ENCODE assay signal across 19 mouse cellular contexts in the genomic region with DNA sequence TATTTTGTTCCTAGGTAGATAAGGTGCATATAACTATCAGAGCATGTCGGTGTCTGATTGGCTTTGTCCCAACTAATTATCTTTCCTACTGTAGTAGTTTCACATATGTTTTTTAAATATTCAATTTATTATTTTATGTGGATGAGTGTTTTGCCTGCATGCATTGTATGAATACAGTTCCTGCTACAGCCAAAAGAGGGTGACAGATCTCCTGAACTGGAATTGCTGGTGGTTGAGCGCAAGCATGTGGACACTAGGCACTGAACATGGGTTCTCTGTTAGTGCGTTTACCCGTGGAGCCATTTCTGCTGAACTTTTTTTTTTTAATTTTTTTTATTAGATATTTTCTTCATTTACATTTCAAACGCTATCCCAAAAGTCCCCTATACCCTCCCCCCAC.
DNase-seq lines count a peak whose midpoint lies in the region; ATAC-seq and TF ChIP-seq lines count a peak whose summit lies in the region.
"Had no signal": no experiment of that assay in that cellular context is flagged by ENCODE, and none has a peak within 500 bp of the region (broad histone marks: within the 10 kb centered on the region; RNA-seq: fewer than 3 reads in every experiment).

No protein-coding gene starts in this region.

- TF ChIP-seq CTCF in gastrocnemius, adult 2 months (IDR thresholded peaks at IDR 0.05): peak; percentile 11; the same call in 1 of the 2 replicates
- peak; percentile 20; the same call in 1 of the 2 replicates for TF ChIP-seq CTCF in kidney, postnatal 0 days (IDR thresholded peaks at IDR 0.05; ENCODE audit: low read depth)
- peak; percentile 32; the same call in 1 of the 2 replicates for TF ChIP-seq CTCF in liver, postnatal 0 days (IDR thresholded peaks at IDR 0.05; ENCODE audit: low read depth)

- no peak overlapping the region for H3K4me2 ChIP-seq in kidney, postnatal 0 days (ENCODE audit: low read length)
- no peak overlapping the region for H3K4me2 ChIP-seq in liver, postnatal 0 days (ENCODE audit: low read depth, low read length)
- H3K4me2 ChIP-seq in liver, embryonic 11.5 days: no peak overlapping the region
- H3K4me2 ChIP-seq: forebrain, embryonic 13.5 days; heart, embryonic 13.5 days; hindbrain, embryonic 12.5 days had no signal

- no peaks in the 10 kb centered on the region for H3K36me3 ChIP-seq in kidney, postnatal 0 days (ENCODE audit: insufficient read depth, low read length)
- H3K36me3 ChIP-seq in liver, postnatal 0 days (replicated peaks; ENCODE audit: insufficient read depth, low read length): no peaks in the 10 kb centered on the region
- no peaks in the 10 kb centered on the region for H3K36me3 ChIP-seq in liver, embryonic 11.5 days (ENCODE audit: control insufficient read depth, insufficient read depth, low read length)
- H3K36me3 ChIP-seq in splenic B cell, adult 2 months (ENCODE audit: control insufficient read depth, insufficient read depth, low read length, poor library complexity, severe bottlenecking): no peaks in the 10 kb centered on the region
- H3K36me3 ChIP-seq: embryonic facial prominence, embryonic 10.5 days; heart, embryonic 13.5 days; hindbrain, embryonic 12.5 days had no signal

- no peak for DNase-seq in gastrocnemius, adult 2 months
- no peak for DNase-seq in gastrocnemius, postnatal 14 days
- no peak for DNase-seq in kidney, postnatal 0 days (ENCODE audit: low spot score)
- no peak for DNase-seq in kidney, postnatal 14 days
- no peak for DNase-seq in liver, postnatal 0 days
- DNase-seq in liver, embryonic 11.5 days (ENCODE audit: low spot score): no peak
- peak; percentile 15 for DNase-seq in splenic B cell, adult 2 months (ENCODE audit: low read depth, low spot score)
- DNase-seq: adrenal gland, adult 8-10 months; adrenal gland, postnatal 36 days; cerebellum, adult 2 months; cerebellum, postnatal 10 days; forebrain, postnatal 0 days; heart, postnatal 4 days had no signal

- TF ChIP-seq EP300 in liver, postnatal 0 days (IDR thresholded peaks at IDR 0.05; ENCODE audit: low read depth): no peak

- no peaks in the 10 kb centered on the region for H3K27me3 ChIP-seq in kidney, postnatal 0 days (ENCODE audit: insufficient read depth, low read length)
- no peaks in the 10 kb centered on the region for H3K27me3 ChIP-seq in liver, postnatal 0 days (ENCODE audit: insufficient read depth, low read length)
- H3K27me3 ChIP-seq in liver, embryonic 11.5 days (replicated peaks; ENCODE audit: control insufficient read depth, insufficient read depth, low read length): no peaks in the 10 kb centered on the region
- no peaks in the 10 kb centered on the region for H3K27me3 ChIP-seq in splenic B cell, adult 2 months (ENCODE audit: control insufficient read depth, insufficient read depth, low read length, poor library complexity, severe bottlenecking)
- H3K27me3 ChIP-seq: forebrain, embryonic 13.5 days; heart, embryonic 13.5 days; hindbrain, embryonic 12.5 days had no signal

- intact Hi-C loops in gastrocnemius, adult 2 months (cut with DNase I): no loop called here
- intact Hi-C loops in gastrocnemius, postnatal 14 days (cut with DNase I; ENCODE audit: low total_unique reads): no loop called here

- H3K9ac ChIP-seq in kidney, postnatal 0 days (ENCODE audit: low read depth, low read length): no peak overlapping the region
- H3K9ac ChIP-seq in liver, postnatal 0 days (replicated peaks): no peak overlapping the region
- H3K9ac ChIP-seq in liver, embryonic 11.5 days (ENCODE audit: low read depth, low read length): no peak overlapping the region
- H3K9ac ChIP-seq: forebrain, embryonic 13.5 days; forebrain, postnatal 0 days; heart, embryonic 13.5 days; hindbrain, embryonic 12.5 days had no signal

- 94% methylated on average over 5 of the region's 5 CpGs for WGBS in kidney, postnatal 0 days
- 80% methylated on average over 5 of the region's 5 CpGs for WGBS in liver, postnatal 0 days (ENCODE audit: insufficient replicate concordance)
- 87% methylated on average over 5 of the region's 5 CpGs for WGBS in liver, embryonic 11.5 days

- no peak for ATAC-seq in kidney, postnatal 0 days (replicated peaks; ENCODE audit: low FRiP score, low read depth)
- no peak for ATAC-seq in liver, postnatal 0 days
- no peak for ATAC-seq in liver, embryonic 11.5 days (replicated peaks; ENCODE audit: low FRiP score)
- ATAC-seq in inflammation-experienced regulatory T-cells, adult 6 months: no peak
- ATAC-seq: forebrain, embryonic 13.5 days; forebrain, postnatal 0 days; hindbrain, embryonic 16.5 days had no signal

- no peak overlapping the region for H3K27ac ChIP-seq in gastrocnemius, adult 2 months
- no peak overlapping the region for H3K27ac ChIP-seq in kidney, postnatal 0 days
- H3K27ac ChIP-seq in liver, postnatal 0 days (ENCODE audit: low read depth): no peak overlapping the region
- no peak overlapping the region for H3K27ac ChIP-seq in liver, embryonic 11.5 days (ENCODE audit: low read depth, low read length)
- H3K27ac ChIP-seq: embryonic facial prominence, embryonic 10.5 days; forebrain, embryonic 13.5 days; heart, embryonic 13.5 days; hindbrain, embryonic 12.5 days had no signal

- H3K4me1 ChIP-seq in kidney, postnatal 0 days (replicated peaks; ENCODE audit: insufficient read depth, low read length): peaks cover under 1% of the 10 kb centered on the region; the same call in 1 of the 2 replicates
- no peaks in the 10 kb centered on the region for H3K4me1 ChIP-seq in liver, postnatal 0 days (ENCODE audit: insufficient read depth)
- no peaks in the 10 kb centered on the region for H3K4me1 ChIP-seq in liver, embryonic 11.5 days (replicated peaks; ENCODE audit: control insufficient read depth, insufficient read depth, low read length)
- H3K4me1 ChIP-seq: forebrain, embryonic 13.5 days; hindbrain, embryonic 12.5 days had no signal

- no peaks in the 10 kb centered on the region for H3K9me3 ChIP-seq in kidney, postnatal 0 days (replicated peaks; ENCODE audit: low read length)
- H3K9me3 ChIP-seq in liver, postnatal 0 days (ENCODE audit: low read length): no peaks in the 10 kb centered on the region
- no peaks in the 10 kb centered on the region for H3K9me3 ChIP-seq in liver, embryonic 11.5 days (ENCODE audit: control insufficient read depth, low read length)
- H3K9me3 ChIP-seq: embryonic facial prominence, embryonic 10.5 days; forebrain, embryonic 13.5 days; heart, embryonic 13.5 days; hindbrain, embryonic 12.5 days had no signal

- no peak overlapping the region for H3K4me3 ChIP-seq in gastrocnemius, adult 2 months
- H3K4me3 ChIP-seq in kidney, postnatal 0 days (replicated peaks; ENCODE audit: low read depth, low read length): no peak overlapping the region
- no peak overlapping the region for H3K4me3 ChIP-seq in liver, postnatal 0 days (ENCODE audit: low read depth, low read length)
- H3K4me3 ChIP-seq in liver, embryonic 11.5 days (ENCODE audit: low read depth, low read length): no peak overlapping the region
- H3K4me3 ChIP-seq: embryonic facial prominence, embryonic 10.5 days; forebrain, embryonic 13.5 days; heart, embryonic 13.5 days; hindbrain, embryonic 12.5 days had no signal
